Mouse (Mus musculus) myocyte (in vitro differentiated cells): Measurements from ENCODE around the gene Ucp3.

ENCODE experiments used
- CEBPB ChIP-seq: IDR thresholded peaks from 2 replicates; pipeline ENCODE4 v1.6.1; 2011; ENCODE audit warnings: mild to moderate bottlenecking, moderate library complexity; ENCODE audit not compliant: poor library complexity, insufficient read depth, severe bottlenecking
- MAX ChIP-seq: IDR thresholded peaks from one replicate; pipeline ENCODE4 v1.6.1; 2011; ENCODE audit warnings: low read depth, mild to moderate bottlenecking, control low read depth
- MYOD1 ChIP-seq, 3 experiments: IDR thresholded peaks; one replicate each; pipeline ENCODE4 v1.6.1; 2011; ENCODE audit warnings: control low read depth in 2 of 3, low read depth in 2 of 3, mild to moderate bottlenecking in 2 of 3, moderate library complexity in 1 of 3; ENCODE audit not compliant: insufficient read length in 2 of 3, control insufficient read depth in 1 of 3
- POLR2A ChIP-seq: IDR thresholded peaks from one replicate; pipeline ENCODE4 v1.6.1; 2011; ENCODE audit warnings: low read depth, mild to moderate bottlenecking, control low read depth, moderate library complexity; ENCODE audit not compliant: insufficient read length
- USF1 ChIP-seq: IDR thresholded peaks from one replicate; pipeline ENCODE4 v1.6.1; 2011; ENCODE audit warnings: low read depth, mild to moderate bottlenecking, control low read depth, moderate library complexity

- TF ChIP-seq POLR2A (no peak), USF1 (no peak), MAX (no peak), MYOD1 (IDR thresholded peaks at IDR 0.05; ENCODE audit: control insufficient read depth in 1 of 3, insufficient read length in 2 of 3, low read depth in 2 of 3) (no peak), CEBPB (no peak)
Observed at GRCm38 (mm10) chr7:100473846-100474454, 1.2 kb downstream of the Ucp3 start.
